Mouse (Mus musculus) kidney, embryonic 14.5 days (tissue): ENCODE measurements around the gene Ankrd52. TPM values are rescaled to one million over a fixed set of nuclear protein-coding genes. Genes with fewer than 3 reads are reported as not detected.

Experiments used
- ATAC-seq: fragments of 200-750 bp; cut with Nextera tagmentation; 2 replicates; pipeline ENCODE4 v1.8.0; 2017; ENCODE audit warnings: moderate number of reproducible peaks, mild to moderate bottlenecking, moderate TSS enrichment, moderate library complexity; ENCODE audit not compliant: low FRiP score, low TSS enrichment
- H3K27ac ChIP-seq: fragments of 300-500 bp; sonication (generic); 2 replicates; pipeline ENCODE4 v1.5.1; 2014; ENCODE audit warnings: low read depth, mild to moderate bottlenecking, low read length, moderate library complexity, mixed read lengths
- H3K27me3 ChIP-seq: fragments of 300-500 bp; sonication (generic); 2 replicates; pipeline ENCODE4 v1.6.1; 2014; ENCODE audit warnings: mild to moderate bottlenecking, low read length; ENCODE audit not compliant: control insufficient read depth, insufficient read depth
- H3K36me3 ChIP-seq: fragments of 300-500 bp; sonication (generic); 2 replicates; pipeline ENCODE4 v1.6.1; 2014; ENCODE audit warnings: low read length, mixed read lengths; ENCODE audit not compliant: control insufficient read depth, insufficient read depth
- H3K4me1 ChIP-seq: fragments of 300-500 bp; sonication (generic); 2 replicates; pipeline ENCODE4 v1.6.1; 2014; ENCODE audit warnings: low read length, mixed read lengths; ENCODE audit not compliant: control insufficient read depth, insufficient read depth
- H3K4me2 ChIP-seq: fragments of 300-500 bp; sonication (generic); replicated peaks from 2 replicates; pipeline ENCODE4 v1.6.1; 2014; ENCODE audit warnings: low read depth, mild to moderate bottlenecking, low read length
- H3K4me3 ChIP-seq: fragments of 300-500 bp; sonication (generic); 2 replicates; pipeline ENCODE4 v1.5.1; 2014; ENCODE audit warnings: mild to moderate bottlenecking, low read length
- H3K9ac ChIP-seq: fragments of 300-500 bp; sonication (generic); 2 replicates; pipeline ENCODE4 v1.6.1; 2014; ENCODE audit warnings: low read depth, mild to moderate bottlenecking, low read length, moderate library complexity
- H3K9me3 ChIP-seq: fragments of 300-500 bp; sonication (generic); 2 replicates; pipeline ENCODE4 v1.6.1; 2016; ENCODE audit warnings: low read length; ENCODE audit not compliant: control insufficient read depth
- WGBS: fragments of 180-500 bp; shearing (Covaris S2); extraction: QIAGEN DNeasy Blood & Tissue Kit; methylation state at CpG from one replicate; pipeline ENCODE4 v1.1.7; 2014; 5-methylcytosine and 5-hydroxymethylcytosine counted together
- polyA plus RNA-seq: library from polyadenylated mRNA; unstranded; fragments of >200 nt; fragmentation: Nextera tagmentation; extraction: Ambion mirVana; gene quantifications from 2 replicates; pipeline ENCODE4 v1.2.1, GENCODE M21; 2014

Gene Ankrd52
- polyA plus RNA-seq, 1 experiment from 2014 or later = 19.3 TPM

- Histone ChIP-seq H3K4me3 (no peak overlapping the region), H3K9me3 (no peaks in the 10 kb centered on the region), H3K9ac (no peak overlapping the region), H3K36me3 (peaks cover 14% of the 10 kb centered on the region), H3K27me3 (no peaks in the 10 kb centered on the region), H3K4me1 (peaks cover 9% of the 10 kb centered on the region), H3K27ac (no peak overlapping the region), H3K4me2 (no peak overlapping the region)
- 85% methylated on average over 6 of the region's 6 CpGs for WGBS
- no peak for ATAC-seq
These were observed 2.5 kb upstream of the Ankrd52 start for GRCm38 (mm10) chr10:128374393-128374792.

- Histone ChIP-seq H3K4me3 (peak overlapping the region; percentile 98), H3K36me3 (peaks cover 30% of the 10 kb centered on the region), H3K4me1 (peaks cover 9% of the 10 kb centered on the region), H3K9ac (peak overlapping the region; percentile 99), H3K9me3 (no peaks in the 10 kb centered on the region), H3K4me2 (peak overlapping the region; percentile 82), H3K27ac (peak overlapping the region; percentile 95), H3K27me3 (no peaks in the 10 kb centered on the region)
- WGBS = 50% methylated on average over 4 of the region's 4 CpGs
- no peak for ATAC-seq
These were observed 838 bp upstream of the Ankrd52 start for GRCm38 (mm10) chr10:128376099-128376454.

GRCm38 (mm10) chr10:128377222-128377939, 466 bp downstream of the Ankrd52 start:
- peak; percentile 74 for ATAC-seq
- Histone ChIP-seq H3K36me3 (peaks cover 41% of the 10 kb centered on the region), H3K4me3 (peak overlapping the region; percentile 98), H3K4me1 (peaks cover 9% of the 10 kb centered on the region), H3K9me3 (no peaks in the 10 kb centered on the region), H3K4me2 (peak overlapping the region; percentile 82), H3K9ac (peak overlapping the region; percentile 99), H3K27ac (peak overlapping the region; percentile 95), H3K27me3 (no peaks in the 10 kb centered on the region)
- under 1% methylated on average over 37 of the region's 47 CpGs for WGBS

- WGBS = 54% methylated on average over 14 of the region's 14 CpGs
These were observed 1.1 kb downstream of the Ankrd52 start for GRCm38 (mm10) chr10:128377940-128378448.

GRCm38 (mm10) chr10:128378462-128378861, 1.5 kb downstream of the Ankrd52 start:
- Histone ChIP-seq H3K4me1 (peaks cover 9% of the 10 kb centered on the region), H3K27ac (no peak overlapping the region), H3K4me3 (peak overlapping the region; percentile 98; the same call in 1 of the 2 replicates), H3K9ac (peak overlapping the region; percentile 99; the same call in 1 of the 2 replicates), H3K36me3 (peaks cover 52% of the 10 kb centered on the region), H3K9me3 (no peaks in the 10 kb centered on the region), H3K4me2 (peak overlapping the region; percentile 82), H3K27me3 (no peaks in the 10 kb centered on the region)
- 74% methylated on average over 3 of the region's 3 CpGs for WGBS
- no peak for ATAC-seq

More at GRCm38 (mm10) chr10:128377940-128378448, 1.1 kb downstream of the Ankrd52 start:
- peaks cover 9% of the 10 kb centered on the region for H3K4me1 ChIP-seq
- H3K27ac ChIP-seq = peak overlapping the region; percentile 95
- H3K27me3 ChIP-seq = no peaks in the 10 kb centered on the region
- peak overlapping the region; percentile 82 for H3K4me2 ChIP-seq
- peak overlapping the region; percentile 99 for H3K9ac ChIP-seq
- H3K4me3 ChIP-seq = peak overlapping the region; percentile 98
- peaks cover 47% of the 10 kb centered on the region for H3K36me3 ChIP-seq
- no peaks in the 10 kb centered on the region for H3K9me3 ChIP-seq
- ATAC-seq = no peak

- Histone ChIP-seq H3K4me1 (peaks cover 9% of the 10 kb centered on the region), H3K4me2 (no peak overlapping the region), H3K9me3 (no peaks in the 10 kb centered on the region), H3K4me3 (no peak overlapping the region), H3K27ac (no peak overlapping the region), H3K36me3 (peaks cover 60% of the 10 kb centered on the region), H3K9ac (no peak overlapping the region), H3K27me3 (no peaks in the 10 kb centered on the region)
- 96% methylated on average over 7 of the region's 7 CpGs for WGBS
- ATAC-seq = no peak
These were observed 2.3 kb downstream of the Ankrd52 start for GRCm38 (mm10) chr10:128379260-128379659.

- H3K9me3 ChIP-seq = no peaks in the 10 kb centered on the region
- H3K27ac ChIP-seq = no peak overlapping the region
- H3K27me3 ChIP-seq = no peaks in the 10 kb centered on the region
- H3K4me1 ChIP-seq = peaks cover 9% of the 10 kb centered on the region
- H3K9ac ChIP-seq = no peak overlapping the region
- H3K4me3 ChIP-seq = no peak overlapping the region
- H3K36me3 ChIP-seq = peaks cover 73% of the 10 kb centered on the region
- 90% methylated on average over 5 of the region's 5 CpGs for WGBS
- ATAC-seq = no peak
- no peak overlapping the region for H3K4me2 ChIP-seq
These were observed 3.6 kb downstream of the Ankrd52 start for GRCm38 (mm10) chr10:128380565-128380964.

- no peak overlapping the region for H3K4me3 ChIP-seq
- H3K9ac ChIP-seq = no peak overlapping the region
- H3K27me3 ChIP-seq = no peaks in the 10 kb centered on the region
- H3K27ac ChIP-seq = no peak overlapping the region
- H3K9me3 ChIP-seq = no peaks in the 10 kb centered on the region
- no peak overlapping the region for H3K4me2 ChIP-seq
- ATAC-seq = no peak
- peaks cover 9% of the 10 kb centered on the region for H3K4me1 ChIP-seq
- 86% methylated on average over 8 of the region's 8 CpGs for WGBS
- peaks cover 92% of the 10 kb centered on the region for H3K36me3 ChIP-seq
These were observed 5.6 kb downstream of the Ankrd52 start for GRCm38 (mm10) chr10:128382482-128382881.

- H3K9ac ChIP-seq = no peak overlapping the region
- H3K27me3 ChIP-seq = no peaks in the 10 kb centered on the region
- no peak overlapping the region for H3K4me2 ChIP-seq
- WGBS = 93% methylated on average over 7 of the region's 7 CpGs
- no peaks in the 10 kb centered on the region for H3K4me1 ChIP-seq
- ATAC-seq = no peak
- no peaks in the 10 kb centered on the region for H3K9me3 ChIP-seq
- H3K27ac ChIP-seq = no peak overlapping the region
- peaks cover 97% of the 10 kb centered on the region for H3K36me3 ChIP-seq
- H3K4me3 ChIP-seq = no peak overlapping the region
These were observed 9.0 kb downstream of the Ankrd52 start for GRCm38 (mm10) chr10:128385902-128386301.
